Mouse (Mus musculus) lung, postnatal 36 days (tissue): ENCODE measurements around the gene Tbrg1.

Experiments
- DNase-seq: peaks from one replicate; pipeline ENCODE4 v3.0.0; 2022; ENCODE audit warnings: mixed read lengths

Tbrg1 gene

DNA sequence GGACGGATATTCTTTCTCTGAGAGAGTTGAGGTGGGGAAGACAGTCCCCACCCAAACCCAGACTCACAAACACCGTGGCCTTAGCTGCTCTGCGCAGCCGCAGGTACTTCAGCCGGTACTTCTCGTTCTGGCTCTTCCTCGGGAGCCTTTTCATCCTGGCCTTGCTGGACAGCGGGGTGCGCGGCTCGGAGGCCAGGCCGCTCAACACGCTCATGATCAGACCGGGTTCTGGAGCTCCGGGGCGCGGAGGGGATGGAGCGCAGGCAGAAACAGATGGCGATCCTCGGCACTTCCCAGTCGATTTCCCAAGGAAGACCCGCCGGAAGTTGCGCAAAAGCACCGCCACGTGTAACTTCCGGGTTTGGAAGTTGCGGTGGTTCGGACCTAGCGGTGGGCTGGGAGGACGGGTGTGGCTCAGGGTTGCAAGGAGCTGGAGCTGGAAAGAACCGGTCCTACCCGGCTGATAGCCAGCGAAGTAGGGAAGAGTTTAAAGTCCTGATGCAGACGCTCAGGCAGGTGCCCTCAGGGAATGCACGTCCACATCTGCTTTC, at the start of gene Tbrg1:
Gene Tbrg1, minus strand, starts transcription at position 382 of the 551 bp plus-strand sequence.
- peak; percentile 89 for DNase-seq

DNA sequence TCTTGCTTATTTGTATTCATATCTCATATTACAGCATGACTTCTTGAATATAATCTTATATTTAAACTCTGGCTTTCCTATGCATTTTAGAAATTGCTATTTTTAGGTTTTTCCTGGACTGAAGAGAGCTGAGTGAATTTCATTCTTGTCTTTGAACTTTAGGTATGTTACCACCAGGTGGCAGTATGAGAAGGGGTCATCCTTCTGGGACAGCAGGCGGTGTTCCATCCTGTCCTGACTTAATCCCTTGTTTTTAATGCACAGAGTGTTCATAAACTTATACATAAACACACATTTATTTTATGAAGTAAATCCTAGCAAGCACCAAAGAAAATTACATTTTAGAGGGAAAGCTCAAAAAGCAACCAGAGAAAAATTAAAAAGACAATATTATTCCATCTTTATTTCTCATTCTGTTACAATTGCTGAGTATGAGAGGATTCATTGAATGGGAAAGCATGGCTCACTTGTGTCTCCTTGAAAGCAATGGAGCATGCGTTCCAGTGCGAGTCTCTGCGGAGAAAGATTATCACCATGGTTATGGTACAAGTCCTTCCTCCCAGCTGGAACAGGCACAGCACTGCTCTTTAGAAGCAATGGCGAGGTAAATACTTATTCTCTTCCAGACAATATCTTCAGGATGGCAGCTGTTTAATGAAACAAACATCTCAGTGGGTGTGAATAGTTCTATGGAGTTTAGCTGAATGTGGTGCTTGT, 33.0 kb upstream of the Tbrg1 start:
- peak; percentile 24 for DNase-seq

DNA sequence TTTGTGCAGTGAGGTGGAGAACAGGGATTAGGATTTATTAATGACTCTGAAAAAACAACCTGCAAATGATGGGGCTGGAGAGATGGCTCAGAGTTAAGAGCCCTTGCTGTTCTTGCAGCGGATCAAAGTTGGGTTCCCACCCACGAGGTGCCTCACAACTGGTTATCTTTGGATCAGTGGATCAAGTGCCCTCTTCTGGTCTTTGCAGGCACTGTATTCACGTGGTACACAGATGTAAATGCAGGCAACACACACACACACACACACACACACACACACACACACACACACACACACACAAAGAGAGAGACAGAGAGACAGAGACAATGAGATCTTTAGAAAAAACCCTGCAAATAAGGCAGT, 30.8 kb upstream of the Tbrg1 start:
- DNase-seq: no peak

DNA sequence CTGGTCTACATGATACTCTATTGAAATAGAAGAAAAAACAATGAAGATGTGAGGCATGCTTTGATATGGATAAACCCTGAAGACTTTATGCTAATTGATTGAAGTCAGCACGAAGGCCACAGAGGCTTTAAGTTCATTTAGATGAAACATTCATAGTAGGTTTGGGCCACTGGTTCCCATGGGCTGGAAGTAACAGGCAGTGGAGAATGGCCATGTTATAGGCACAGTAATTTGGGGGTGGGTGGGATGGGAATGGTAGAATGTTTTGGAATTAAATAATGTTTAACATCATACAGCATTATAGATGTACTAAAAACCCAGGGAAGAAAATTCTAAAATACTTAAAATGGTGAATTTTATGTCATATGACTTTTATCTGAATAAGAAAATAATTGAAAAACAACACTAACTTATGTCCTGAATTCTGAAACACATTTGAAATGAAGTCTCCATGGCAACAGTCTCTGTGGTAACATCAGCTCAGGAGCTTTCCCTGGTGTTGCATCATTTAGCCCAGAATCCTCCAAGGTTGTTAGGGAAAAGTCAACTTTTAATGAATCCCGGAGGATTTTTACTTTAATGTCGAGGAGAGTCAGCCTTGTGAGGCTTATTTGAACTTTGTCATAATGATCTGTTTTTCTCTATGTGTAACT, 30.3 kb upstream of the Tbrg1 start:
- no peak for DNase-seq

DNA sequence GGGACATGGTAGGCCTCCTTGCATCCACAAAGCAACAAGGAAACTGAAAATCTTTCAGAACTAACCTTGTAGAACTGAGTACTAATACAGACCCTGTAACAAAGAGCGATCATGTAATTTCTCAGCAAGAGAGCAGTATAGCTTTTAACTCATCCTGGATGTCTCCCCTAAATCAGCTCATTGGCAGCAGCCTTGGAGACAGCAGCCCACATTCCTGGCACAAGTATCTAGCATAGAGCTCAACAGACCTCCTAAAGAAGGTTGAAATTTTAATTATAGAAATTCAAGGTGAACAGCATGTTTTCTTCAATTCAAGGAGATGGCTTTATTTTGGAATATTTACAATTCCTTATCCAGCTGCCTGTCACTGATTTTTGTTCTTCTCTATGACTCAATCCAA, 24.0 kb upstream of the Tbrg1 start:
- no peak for DNase-seq

DNA sequence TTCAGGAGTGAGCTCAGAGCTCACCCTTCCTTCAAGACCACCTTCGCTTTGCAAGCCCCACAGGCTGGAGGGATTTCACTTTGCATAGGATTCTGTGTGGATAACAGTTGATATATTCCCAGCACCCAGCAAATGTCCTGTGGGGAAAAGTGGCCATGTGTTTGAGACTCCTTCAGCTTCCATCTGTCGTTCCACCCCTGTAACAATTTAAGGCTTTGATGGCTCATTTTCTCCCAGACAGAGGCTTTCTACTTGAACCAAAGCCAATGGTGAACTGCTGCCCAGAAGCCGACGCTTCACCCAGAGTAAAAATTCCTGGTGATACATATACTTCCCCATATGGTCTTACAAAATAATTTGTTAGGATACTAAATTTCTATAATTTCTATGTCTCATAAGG, 18.2 kb upstream of the Tbrg1 start:
- DNase-seq: no peak

DNA sequence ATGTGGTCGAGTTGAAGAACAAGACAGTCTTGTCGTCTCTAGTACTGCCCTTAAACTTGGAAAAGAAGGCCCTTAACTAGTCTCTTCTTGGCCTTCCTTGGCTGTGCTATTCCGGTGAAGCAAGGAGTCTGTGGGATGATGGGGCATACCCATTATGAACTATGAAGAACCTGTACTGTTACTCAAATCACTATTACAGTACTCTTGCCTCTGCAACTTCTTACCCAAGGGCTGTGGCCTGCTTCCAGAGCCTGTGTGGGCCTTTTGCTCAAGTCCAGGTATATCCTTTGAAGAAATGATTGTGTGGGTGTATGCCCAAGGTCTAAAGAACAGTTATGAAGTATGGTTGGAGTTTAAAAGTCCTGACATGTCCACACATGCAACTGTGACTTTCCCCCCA, 13.1 kb upstream of the Tbrg1 start:
- no peak for DNase-seq

DNA sequence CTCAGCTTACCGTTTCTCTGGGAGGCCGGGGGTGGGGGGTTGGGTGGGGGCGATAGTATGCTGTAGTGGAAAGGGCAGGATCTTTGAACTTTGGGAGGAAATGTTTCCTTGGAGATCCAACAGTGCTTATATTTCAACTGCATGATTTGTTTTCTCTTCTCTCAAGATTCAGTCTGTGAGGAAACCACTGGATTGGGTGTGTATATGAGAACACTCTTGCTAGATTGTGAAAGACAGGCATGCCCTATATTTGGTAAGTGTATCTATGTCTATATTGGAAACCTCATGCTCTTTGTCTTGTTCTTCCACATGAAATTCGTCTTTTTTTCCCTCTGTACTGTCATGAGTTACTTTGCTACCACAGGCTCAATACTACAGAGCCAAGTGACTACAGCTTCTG, 12.6 kb upstream of the Tbrg1 start:
- DNase-seq: no peak

DNA sequence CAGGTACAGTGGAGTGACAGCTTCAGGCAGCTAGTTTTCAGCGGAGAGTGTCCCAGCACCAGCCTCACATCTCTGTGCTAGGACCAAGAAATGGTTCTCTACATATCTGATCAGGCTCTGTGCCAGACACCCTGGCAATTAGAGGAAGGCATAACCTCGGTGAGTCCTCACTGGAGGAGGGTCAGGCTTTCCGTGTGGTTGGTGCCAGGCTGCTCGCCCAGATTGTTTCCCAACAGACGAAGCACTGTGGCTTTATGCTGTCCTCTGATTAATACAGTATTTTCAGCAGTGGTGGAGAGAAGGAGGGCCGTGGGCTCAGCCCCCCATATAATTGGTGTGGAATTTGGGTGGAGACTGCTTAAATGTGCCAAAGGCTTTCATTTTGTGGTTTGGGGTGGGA, 12.0 kb upstream of the Tbrg1 start, which contains the start of gene Panx3:
Gene Panx3, minus strand, starts transcription at position 121 of the 400 bp plus-strand sequence.
- DNase-seq: no peak

DNA sequence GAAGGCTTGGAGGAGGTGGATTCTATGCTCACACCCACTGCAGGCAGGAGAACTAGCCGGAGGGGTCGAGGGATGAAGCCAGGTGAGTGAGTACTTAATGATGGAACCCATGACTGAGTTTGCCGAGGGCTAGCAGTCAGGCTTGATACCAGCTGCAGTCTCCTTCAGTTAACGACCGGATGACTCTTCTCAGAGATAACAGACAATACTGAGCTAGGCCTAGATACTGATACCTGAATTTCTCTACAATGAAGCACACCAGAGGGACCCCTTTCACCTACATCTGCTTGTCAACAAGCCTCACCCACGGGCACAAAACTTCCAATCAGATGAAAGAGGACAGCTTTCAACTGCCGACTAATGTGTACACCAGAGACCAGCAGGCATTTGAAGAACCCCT, 8.9 kb upstream of the Tbrg1 start:
- no peak for DNase-seq

DNA sequence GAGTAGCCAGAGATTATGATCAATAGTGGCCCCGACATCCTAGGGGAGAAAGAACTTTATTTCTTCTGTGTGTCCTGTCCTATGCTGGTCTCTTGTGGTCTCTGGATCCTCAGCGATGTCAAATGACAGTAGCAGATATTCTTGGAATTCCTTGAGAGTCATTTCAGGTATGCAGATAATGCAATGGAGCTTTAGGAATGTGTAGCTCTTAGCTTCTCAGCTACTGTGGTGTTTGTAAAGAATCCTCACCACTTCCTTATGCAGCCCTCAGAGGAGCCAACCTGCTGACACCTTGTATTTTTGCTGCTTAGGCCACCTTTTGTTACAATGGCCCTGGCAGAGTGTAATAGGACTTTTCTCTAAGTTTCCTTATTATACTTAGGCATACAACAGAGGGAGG, 7.5 kb upstream of the Tbrg1 start:
- no peak for DNase-seq

DNA sequence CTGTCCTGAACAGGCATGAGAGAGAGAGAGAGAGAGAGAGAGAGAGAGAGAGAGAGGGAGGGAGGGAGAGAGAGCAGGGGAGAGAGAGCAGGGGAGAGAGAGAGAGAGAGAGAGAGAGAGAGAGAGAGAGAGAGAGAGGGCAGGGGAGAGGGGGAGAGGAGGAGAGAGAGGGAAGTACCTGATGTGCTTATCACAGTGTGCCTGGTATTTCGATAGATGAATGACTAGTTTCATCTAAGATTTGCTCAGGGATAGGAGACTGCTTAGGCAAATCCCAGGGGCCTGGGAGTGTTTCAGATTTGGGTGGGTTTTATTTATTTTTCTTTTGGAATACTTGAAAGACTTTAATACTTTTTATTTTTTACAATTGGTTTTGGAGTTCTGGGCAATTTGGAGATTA, 6.1 kb upstream of the Tbrg1 start:
- DNase-seq: no peak

DNA sequence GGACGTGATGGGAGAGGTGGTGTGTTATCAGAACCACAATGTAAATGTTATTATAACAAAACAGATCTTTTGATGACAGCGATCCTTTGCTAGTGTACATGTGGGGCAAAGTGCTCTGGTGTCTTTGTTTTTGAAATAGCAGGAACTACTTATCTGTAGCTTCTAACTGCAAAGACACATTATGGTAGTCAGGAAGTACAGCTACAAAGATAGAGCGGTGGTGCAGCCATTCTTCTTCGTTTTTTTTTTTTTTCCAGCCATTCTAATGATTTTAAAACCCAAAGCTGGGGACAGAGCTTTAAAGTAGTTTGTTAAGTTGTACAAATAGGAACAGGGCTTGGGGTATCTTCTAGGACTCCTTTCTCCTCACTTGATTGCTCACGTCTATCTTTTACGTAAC, 2.3 kb upstream of the Tbrg1 start:
- no peak for DNase-seq

DNA sequence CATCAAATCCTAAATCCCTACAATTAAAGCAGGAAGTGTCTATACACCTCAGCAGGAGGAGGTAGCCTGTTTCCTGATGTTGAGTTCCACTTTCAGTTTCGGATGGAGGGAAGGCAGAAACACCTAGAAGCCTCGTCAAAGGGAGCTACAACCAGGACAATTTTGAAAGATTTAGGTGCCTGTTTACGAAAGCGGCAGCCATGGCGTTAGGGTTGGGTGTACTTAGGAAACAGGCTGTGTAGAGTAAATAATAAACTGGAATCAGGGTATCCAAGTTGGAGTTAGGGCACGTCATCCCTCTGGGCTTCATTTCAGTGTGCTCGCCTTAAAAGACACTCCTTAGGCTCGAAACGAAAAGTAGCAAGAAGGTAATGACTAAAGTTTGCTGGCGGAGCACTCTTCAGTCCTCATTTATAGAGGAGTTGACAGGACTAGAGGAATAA, 652 bp downstream of the Tbrg1 start:
- DNase-seq: peak; percentile 44

DNA sequence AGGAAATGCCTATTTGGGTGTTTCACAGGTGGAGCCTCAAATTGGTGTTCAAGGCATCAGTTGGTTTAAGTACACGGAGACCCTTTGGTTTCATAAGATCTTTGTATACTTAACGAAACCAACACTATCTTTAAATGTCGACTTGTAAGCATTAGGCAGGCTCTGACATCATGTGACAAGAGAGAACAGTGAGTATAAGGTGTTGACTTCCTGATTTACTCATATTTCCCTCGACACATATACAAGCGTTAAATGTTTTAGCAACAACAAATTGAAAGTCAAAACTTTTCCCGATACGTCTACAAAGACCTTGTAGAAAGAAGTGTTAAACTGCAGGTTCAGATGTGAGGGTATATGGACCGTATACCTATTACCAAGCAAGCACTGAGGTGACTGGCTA, 1.2 kb downstream of the Tbrg1 start:
- no peak for DNase-seq

DNA sequence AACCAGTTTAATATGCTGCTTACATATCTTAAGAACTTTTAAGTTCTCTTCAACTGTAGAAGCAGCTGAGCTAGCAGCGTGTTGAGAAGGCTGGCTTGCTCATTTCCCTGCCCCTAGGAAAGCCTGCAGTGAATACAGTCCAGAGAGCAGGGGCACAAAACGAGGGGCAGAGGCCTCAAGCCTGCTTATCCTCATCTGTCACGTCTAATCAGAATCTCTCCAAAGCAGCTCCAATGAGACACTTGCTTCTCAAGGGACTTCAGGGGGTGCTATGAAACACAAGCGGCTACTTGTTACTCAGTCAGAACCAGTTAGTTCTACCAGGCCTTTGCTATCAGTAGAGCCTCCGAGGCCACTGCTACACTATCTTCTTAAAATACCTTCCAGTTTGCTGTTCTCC, 3.3 kb downstream of the Tbrg1 start:
- no peak for DNase-seq

DNA sequence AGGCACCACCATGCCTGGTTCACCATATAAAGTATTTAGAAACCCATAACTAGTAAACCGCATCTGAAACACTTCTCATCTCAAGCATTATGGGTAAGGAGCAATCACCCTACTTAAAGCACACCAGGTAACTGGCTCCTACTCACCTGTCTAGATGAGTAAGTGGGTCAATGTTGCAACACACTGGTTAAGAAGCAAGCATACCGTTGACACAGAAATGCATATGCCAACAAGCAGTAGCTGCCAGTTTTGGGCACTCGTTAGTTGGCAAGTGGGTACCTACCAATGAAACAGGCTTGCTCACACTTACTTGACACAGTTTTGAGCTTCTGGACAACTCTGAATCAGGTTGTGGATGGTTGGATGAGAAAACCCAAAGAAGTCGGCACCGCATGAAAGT, 6.5 kb downstream of the Tbrg1 start:
- peak; percentile 52 for DNase-seq

DNA sequence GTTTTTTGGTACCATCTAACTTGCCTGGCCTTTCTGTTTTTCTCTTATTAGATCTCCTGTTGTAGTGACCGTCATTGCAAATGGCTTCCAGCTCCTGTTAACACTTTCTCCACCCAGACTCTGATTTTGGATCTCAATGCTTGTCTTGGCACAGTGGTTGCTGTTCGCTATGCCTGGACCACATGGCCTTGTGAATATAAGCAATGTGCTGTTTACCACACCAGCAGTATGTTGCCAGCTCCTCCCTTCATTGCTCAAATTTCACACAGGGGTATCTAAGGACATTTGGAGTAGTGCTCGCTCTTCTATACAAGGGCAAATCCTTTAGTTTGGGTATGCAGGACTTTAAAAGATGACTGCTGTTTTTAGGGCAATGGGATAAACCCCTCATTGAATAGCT, 10.9 kb downstream of the Tbrg1 start:
- no peak for DNase-seq

DNA sequence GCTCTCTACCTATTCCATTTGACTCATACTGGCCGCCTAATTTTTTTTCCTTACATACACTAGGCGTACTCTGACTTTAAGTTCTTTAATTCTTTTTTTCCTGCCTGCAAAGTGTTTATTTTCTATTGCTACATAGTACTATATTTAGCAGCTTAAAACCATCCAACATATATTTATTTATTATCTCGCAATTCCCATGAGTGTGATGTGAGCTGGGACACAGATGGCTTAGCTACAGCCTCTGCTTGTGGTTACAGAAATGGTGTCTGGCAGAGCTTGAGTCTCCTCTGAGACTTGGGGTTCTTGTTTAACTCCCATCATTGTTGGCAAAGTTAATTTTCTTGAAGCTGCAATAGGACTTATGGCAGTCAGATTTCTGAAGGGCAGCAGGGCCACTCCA, 18.4 kb downstream of the Tbrg1 start:
- no peak for DNase-seq

DNA sequence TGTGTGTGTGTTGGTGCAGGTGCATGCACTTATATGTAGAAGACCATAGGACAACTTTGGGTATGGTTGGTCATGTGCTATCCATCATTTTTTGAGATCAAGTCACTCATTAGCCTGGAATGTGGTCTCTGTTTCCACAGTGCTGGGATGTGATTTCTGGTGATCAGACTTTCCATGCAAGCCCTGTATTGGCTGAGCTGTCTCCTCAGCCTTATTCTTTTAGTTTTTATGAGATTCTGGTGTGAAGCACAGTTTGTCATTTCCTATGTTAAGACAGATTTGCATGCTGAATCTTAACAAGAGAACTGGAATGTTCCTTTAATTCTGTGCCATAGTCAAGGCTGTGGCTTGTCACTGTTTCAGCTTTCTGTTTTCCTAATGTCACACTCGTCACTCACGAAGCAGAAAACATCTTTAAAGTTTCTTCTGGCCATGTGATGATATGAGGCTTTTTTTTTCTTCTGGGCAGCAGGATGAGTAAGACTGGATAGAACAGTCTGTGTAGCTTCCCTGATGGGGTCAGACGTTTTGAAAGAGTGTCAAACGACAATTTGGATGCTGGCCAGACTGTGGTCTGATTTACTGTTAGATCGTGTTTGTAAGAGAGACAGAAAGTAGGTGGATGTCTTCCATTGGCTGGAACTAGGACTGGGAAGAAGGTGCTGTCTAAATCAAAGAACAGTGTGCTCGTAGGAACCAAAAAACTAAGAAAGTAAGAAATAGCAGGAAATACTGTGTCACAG, 20.1 kb downstream of the Tbrg1 start:
- no peak for DNase-seq

DNA sequence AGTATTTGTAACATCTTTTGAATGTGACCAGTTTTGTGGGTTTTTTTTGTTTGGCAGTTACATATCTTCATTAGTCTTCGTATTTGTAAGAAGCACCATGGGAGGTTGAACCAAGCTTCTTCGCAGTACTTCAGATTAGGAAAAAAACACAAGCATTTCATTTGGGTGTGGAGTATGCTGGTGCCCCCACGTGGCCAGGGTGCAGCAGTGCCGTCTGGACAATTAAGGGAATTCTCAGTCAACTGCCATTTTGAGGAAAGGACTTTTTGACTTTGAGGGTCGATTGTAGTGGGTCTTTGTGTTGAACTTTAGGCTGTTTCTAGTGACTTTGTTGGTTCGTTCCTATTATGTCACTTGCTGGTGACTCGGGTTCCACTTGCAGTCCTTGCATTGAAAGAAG, 20.8 kb downstream of the Tbrg1 start:
- peak; percentile 54 for DNase-seq

DNA sequence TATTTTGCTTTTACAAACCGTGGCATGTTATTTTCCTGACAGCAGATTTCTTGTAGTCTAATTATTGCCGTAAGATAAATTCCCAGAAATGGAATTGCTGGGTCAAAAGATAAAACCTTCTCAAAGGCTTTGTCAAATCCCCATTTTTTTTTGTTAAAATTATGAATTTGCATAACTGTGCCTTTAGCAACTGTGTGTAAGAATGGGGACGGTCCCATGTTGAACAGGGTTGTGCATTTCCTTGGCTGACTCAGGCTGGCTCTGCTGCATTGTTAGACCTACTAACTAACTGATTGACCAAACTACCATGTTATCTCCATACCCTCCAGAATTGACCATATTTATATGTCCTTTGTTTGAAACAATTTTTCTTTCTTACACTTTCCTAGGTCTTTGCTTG, 22.8 kb downstream of the Tbrg1 start:
- DNase-seq: no peak

DNA sequence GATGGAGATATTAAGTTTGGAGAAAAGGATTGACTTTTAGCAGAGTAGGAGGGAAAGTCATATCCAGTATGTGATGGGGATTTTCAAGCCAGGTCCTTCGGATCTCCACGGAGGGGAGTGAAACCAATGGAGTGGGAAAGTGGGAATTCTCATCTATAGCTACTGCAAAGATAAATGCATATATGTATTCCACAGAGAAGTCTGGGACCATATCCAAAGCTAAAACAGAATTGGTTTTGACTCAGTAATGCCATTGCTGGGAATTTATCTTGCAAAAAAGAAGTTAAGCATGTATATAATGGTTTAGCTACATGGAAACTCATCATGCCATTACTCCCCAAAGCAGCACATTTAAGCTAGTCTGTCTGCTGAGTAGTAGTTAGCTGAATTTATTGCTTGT, 24.8 kb downstream of the Tbrg1 start:
- no peak for DNase-seq

DNA sequence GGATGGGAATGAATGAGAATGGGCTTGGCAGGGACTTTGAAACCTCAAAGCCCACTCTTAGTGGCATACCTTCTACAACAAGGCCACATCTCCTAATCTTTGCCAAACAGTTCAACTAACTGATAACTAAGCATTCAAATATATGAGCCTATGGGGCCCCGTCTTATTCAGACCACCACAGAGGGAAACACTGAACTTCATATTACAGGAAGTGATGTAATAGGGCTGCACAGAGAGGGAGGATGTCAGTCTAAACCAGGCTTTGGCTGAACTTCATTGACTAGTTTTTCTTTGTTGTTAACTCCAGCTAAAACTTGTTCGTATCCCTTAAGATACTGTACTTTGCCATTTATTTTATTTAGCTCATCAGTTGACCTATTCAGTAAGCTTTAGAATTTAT, 27.2 kb downstream of the Tbrg1 start:
- no peak for DNase-seq
